Mouse (Mus musculus): ENCODE measurements at regions not wholly inside any gene's neighbourhood (a gene's known extent, or its start where the extent isn't known, plus 50 kb on each side); places are given as distances from the start of the nearest gene placed in this dataset.

- ATAC-seq (ENCODE audit: insufficient number of reproducible peaks, insufficient read depth, low FRiP score, low read depth), result no peak
- H3K9ac ChIP-seq (ENCODE audit: low read length), result no peak overlapping the region
- H3K4me1 ChIP-seq (ENCODE audit: control insufficient read depth in 2 of 2, insufficient read depth in 2 of 2, low read length in 2 of 2), result peaks cover 7 to 10% of the 10 kb centered on the region in 2 experiments
These were observed 54.0 kb downstream of the Kcna5 start for GRCm38 (mm10) chr6:126481257-126481656.

GRCm38 (mm10) chr6:126477506-126477905, 57.7 kb downstream of the Kcna5 start:
- 42% methylated on average over 2 of the region's 2 CpGs for WGBS
- Histone ChIP-seq H3K27ac (replicated peaks in 1 of 2; ENCODE audit: control insufficient read depth in 1 of 2, insufficient read depth in 1 of 2, low read depth in 2 of 2, low read length in 2 of 2) (no peak overlapping the region), H3K9ac (ENCODE audit: low read length) (no peak overlapping the region), H3K4me2 (ENCODE audit: low read length) (no peak overlapping the region), H3K36me3 (ENCODE audit: control insufficient read depth, insufficient read depth, low read length) (no peaks in the 10 kb centered on the region), H3K4me1 (ENCODE audit: control insufficient read depth in 2 of 2, insufficient read depth in 2 of 2, low read length in 2 of 2) (no peaks in the 10 kb centered on the region; a peak in 1 of 4 replicates), H3K27me3 (ENCODE audit: control insufficient read depth, insufficient read depth, low read length) (no peaks in the 10 kb centered on the region), H3K4me3 (ENCODE audit: control insufficient read depth in 1 of 2, insufficient read depth in 1 of 2, low read depth in 1 of 2, low read length in 2 of 2) (no peak overlapping the region), H3K9me3 (ENCODE audit: control insufficient read depth, low read length) (no peaks in the 10 kb centered on the region)
- no peak for ATAC-seq (ENCODE audit: insufficient number of reproducible peaks, insufficient read depth, low FRiP score, low read depth)

More at GRCm38 (mm10) chr6:126481257-126481656, 54.0 kb downstream of the Kcna5 start:
- WGBS, result 61% methylated on average over 6 of the region's 6 CpGs
- no peak overlapping the region for H3K4me2 ChIP-seq (ENCODE audit: low read length)
- H3K27ac ChIP-seq (replicated peaks in 1 of 2; ENCODE audit: control insufficient read depth in 1 of 2, insufficient read depth in 1 of 2, low read depth in 2 of 2, low read length in 2 of 2), result no peak overlapping the region
- H3K9me3 ChIP-seq (ENCODE audit: control insufficient read depth, low read length), result no peaks in the 10 kb centered on the region
- H3K27me3 ChIP-seq (ENCODE audit: control insufficient read depth, insufficient read depth, low read length), result no peaks in the 10 kb centered on the region
- H3K36me3 ChIP-seq (ENCODE audit: control insufficient read depth, insufficient read depth, low read length), result no peaks in the 10 kb centered on the region
- no peak overlapping the region for H3K4me3 ChIP-seq (ENCODE audit: control insufficient read depth in 1 of 2, insufficient read depth in 1 of 2, low read depth in 1 of 2, low read length in 2 of 2)

- ATAC-seq (ENCODE audit: insufficient number of reproducible peaks, insufficient read depth, low FRiP score, low read depth), result no peak
- Histone ChIP-seq H3K27ac (replicated peaks in 1 of 2; ENCODE audit: control insufficient read depth in 1 of 2, insufficient read depth in 1 of 2, low read depth in 2 of 2, low read length in 2 of 2) (no peak overlapping the region), H3K4me1 (ENCODE audit: control insufficient read depth in 2 of 2, insufficient read depth in 2 of 2, low read length in 2 of 2) (no peaks in the 10 kb centered on the region; a peak in 1 of 4 replicates), H3K9ac (ENCODE audit: low read length) (no peak overlapping the region), H3K27me3 (ENCODE audit: control insufficient read depth, insufficient read depth, low read length) (no peaks in the 10 kb centered on the region), H3K9me3 (ENCODE audit: control insufficient read depth, low read length) (no peaks in the 10 kb centered on the region), H3K4me2 (ENCODE audit: low read length) (no peak overlapping the region), H3K4me3 (ENCODE audit: control insufficient read depth in 1 of 2, insufficient read depth in 1 of 2, low read depth in 1 of 2, low read length in 2 of 2) (no peak overlapping the region), H3K36me3 (ENCODE audit: control insufficient read depth, insufficient read depth, low read length) (no peaks in the 10 kb centered on the region)
- 71% methylated on average over 1 of the region's 1 CpGs for WGBS
These were observed 58.5 kb downstream of the Kcna5 start for GRCm38 (mm10) chr6:126476758-126477157.

GRCm38 (mm10) chr6:126475555-126475954, 59.7 kb downstream of the Kcna5 start:
- H3K36me3 ChIP-seq (ENCODE audit: control insufficient read depth, insufficient read depth, low read length), result no peaks in the 10 kb centered on the region
- WGBS, result 59% methylated on average over 8 of the region's 8 CpGs
- H3K27me3 ChIP-seq (ENCODE audit: control insufficient read depth, insufficient read depth, low read length), result no peaks in the 10 kb centered on the region
- no peak for ATAC-seq (ENCODE audit: insufficient number of reproducible peaks, insufficient read depth, low FRiP score, low read depth)
- 0 out of 2 replicates have a peak, but pooled peaks cover 4% of the 10 kb centered on the region for H3K9me3 ChIP-seq (ENCODE audit: control insufficient read depth, low read length)
- no peak overlapping the region for H3K27ac ChIP-seq (replicated peaks in 1 of 2; ENCODE audit: control insufficient read depth in 1 of 2, insufficient read depth in 1 of 2, low read depth in 2 of 2, low read length in 2 of 2)
- H3K4me2 ChIP-seq (ENCODE audit: low read length), result no peak overlapping the region
- no peak overlapping the region for H3K4me3 ChIP-seq (ENCODE audit: control insufficient read depth in 1 of 2, insufficient read depth in 1 of 2, low read depth in 1 of 2, low read length in 2 of 2)
- H3K4me1 ChIP-seq (ENCODE audit: control insufficient read depth in 2 of 2, insufficient read depth in 2 of 2, low read length in 2 of 2), result no peaks in the 10 kb centered on the region; a peak in 1 of 4 replicates
- H3K9ac ChIP-seq (ENCODE audit: low read length), result no peak overlapping the region

GRCm38 (mm10) chr6:126453751-126454150, 81.5 kb downstream of the Kcna5 start:
- Histone ChIP-seq H3K4me3 (ENCODE audit: control insufficient read depth in 1 of 2, insufficient read depth in 1 of 2, low read depth in 1 of 2, low read length in 2 of 2) (no peak overlapping the region), H3K9me3 (ENCODE audit: control insufficient read depth, low read length) (no peaks in the 10 kb centered on the region), H3K36me3 (ENCODE audit: control insufficient read depth, insufficient read depth, low read length) (no peaks in the 10 kb centered on the region), H3K4me2 (ENCODE audit: low read length) (no peak overlapping the region), H3K4me1 (ENCODE audit: control insufficient read depth in 2 of 2, insufficient read depth in 2 of 2, low read length in 2 of 2) (no peaks in the 10 kb centered on the region), H3K9ac (ENCODE audit: low read length) (no peak overlapping the region), H3K27me3 (ENCODE audit: control insufficient read depth, insufficient read depth, low read length) (no peaks in the 10 kb centered on the region), H3K27ac (replicated peaks in 1 of 2; ENCODE audit: control insufficient read depth in 1 of 2, insufficient read depth in 1 of 2, low read depth in 2 of 2, low read length in 2 of 2) (no peak overlapping the region)
- ATAC-seq (ENCODE audit: insufficient number of reproducible peaks, insufficient read depth, low FRiP score, low read depth), result no peak
- 46% methylated on average over 1 of the region's 1 CpGs for whole genome bisulfite sequencing

GRCm38 (mm10) chr6:126445519-126445918, 89.7 kb downstream of the Kcna5 start:
- 30% methylated on average over 3 of the region's 3 CpGs for WGBS
- H3K27me3 ChIP-seq (ENCODE audit: control insufficient read depth, insufficient read depth, low read length), result peaks cover 4% of the 10 kb centered on the region; the same call in 1 of the 2 replicates

GRCm38 (mm10) chr6:126440254-126440653, 95.0 kb downstream of the Kcna5 start:
- H3K4me3 ChIP-seq (ENCODE audit: control insufficient read depth in 1 of 2, insufficient read depth in 1 of 2, low read depth in 1 of 2, low read length in 2 of 2), result no peak overlapping the region
- H3K27ac ChIP-seq (replicated peaks in 1 of 2; ENCODE audit: control insufficient read depth in 1 of 2, insufficient read depth in 1 of 2, low read depth in 2 of 2, low read length in 2 of 2), result no peak overlapping the region
- H3K9ac ChIP-seq (ENCODE audit: low read length), result no peak overlapping the region
- H3K27me3 ChIP-seq (ENCODE audit: control insufficient read depth, insufficient read depth, low read length), result peaks cover 4% of the 10 kb centered on the region; the same call in 1 of the 2 replicates
- H3K36me3 ChIP-seq (ENCODE audit: control insufficient read depth, insufficient read depth, low read length), result no peaks in the 10 kb centered on the region
- no peaks in the 10 kb centered on the region; the same call in 1 of the 2 replicates for H3K9me3 ChIP-seq (ENCODE audit: control insufficient read depth, low read length)
- H3K4me2 ChIP-seq (ENCODE audit: low read length), result no peak overlapping the region
- H3K4me1 ChIP-seq (ENCODE audit: control insufficient read depth in 2 of 2, insufficient read depth in 2 of 2, low read length in 2 of 2), result no peaks in the 10 kb centered on the region
- WGBS, result 90% methylated on average over 1 of the region's 1 CpGs
- ATAC-seq (ENCODE audit: insufficient number of reproducible peaks, insufficient read depth, low FRiP score, low read depth), result no peak

More at GRCm38 (mm10) chr6:126445519-126445918, 89.7 kb downstream of the Kcna5 start:
- Histone ChIP-seq H3K4me3 (ENCODE audit: control insufficient read depth in 1 of 2, insufficient read depth in 1 of 2, low read depth in 1 of 2, low read length in 2 of 2) (no peak overlapping the region), H3K4me1 (ENCODE audit: control insufficient read depth in 2 of 2, insufficient read depth in 2 of 2, low read length in 2 of 2) (no peaks in the 10 kb centered on the region), H3K27ac (replicated peaks in 1 of 2; ENCODE audit: control insufficient read depth in 1 of 2, insufficient read depth in 1 of 2, low read depth in 2 of 2, low read length in 2 of 2) (no peak overlapping the region), H3K9me3 (ENCODE audit: control insufficient read depth, low read length) (no peaks in the 10 kb centered on the region), H3K9ac (ENCODE audit: low read length) (no peak overlapping the region), H3K36me3 (ENCODE audit: control insufficient read depth, insufficient read depth, low read length) (no peaks in the 10 kb centered on the region), H3K4me2 (ENCODE audit: low read length) (no peak overlapping the region)
- no peak for ATAC-seq (ENCODE audit: insufficient number of reproducible peaks, insufficient read depth, low FRiP score, low read depth)
